Mouse (Mus musculus): ENCODE results near the gene Atp9a.

GRCm38 (mm10) chr2:168684695-168685094 is 57.5 kb downstream of the Atp9a start:
- TF ChIP-seq ZNF384 (IDR thresholded peaks at IDR 0.05; ENCODE audit: low read depth, low read length), result no peak
- no peak for TF ChIP-seq HCFC1 (IDR thresholded peaks at IDR 0.05; ENCODE audit: borderline replicate concordance, insufficient read depth, low read length)
